Mouse (Mus musculus): ENCODE measurements around the gene 4930550C14Rik.

The 4930550C14Rik gene

DNA sequence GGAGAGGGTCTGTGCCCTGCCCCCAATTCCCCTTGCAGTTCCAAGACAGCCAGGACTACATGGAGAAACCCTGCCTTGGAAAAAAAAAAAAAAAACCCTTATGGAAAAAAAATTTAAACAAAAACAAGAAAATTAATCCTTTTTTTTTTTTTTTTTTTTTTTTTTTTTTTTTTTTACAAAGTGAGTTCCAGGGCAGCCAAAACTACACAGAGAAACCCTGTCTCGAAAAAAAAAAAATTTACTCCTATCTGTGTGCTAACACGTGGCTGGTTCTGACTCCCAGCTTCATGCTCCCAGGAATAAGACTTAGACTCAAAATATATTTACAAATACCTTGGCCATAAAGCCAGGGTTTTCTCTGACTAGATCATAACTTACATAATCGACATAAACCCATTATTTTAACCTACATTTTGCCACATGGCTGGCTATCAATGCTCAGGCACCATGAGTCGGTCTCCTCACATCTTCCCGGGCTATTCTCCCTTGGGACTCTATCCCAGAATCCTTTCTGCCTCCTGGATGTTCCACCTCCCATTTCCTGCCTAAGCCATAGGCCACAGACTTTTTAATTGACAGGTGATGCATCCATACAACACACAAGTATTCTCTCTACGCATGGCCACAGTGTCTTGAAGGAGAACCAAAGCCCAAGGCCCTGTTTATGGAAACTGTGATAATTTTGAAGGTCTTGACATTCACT lies 2.1 kb downstream of the 4930550C14Rik start:
- peak; percentile 10 for DNase-seq (ENCODE audit: low read depth, low spot score)

DNA sequence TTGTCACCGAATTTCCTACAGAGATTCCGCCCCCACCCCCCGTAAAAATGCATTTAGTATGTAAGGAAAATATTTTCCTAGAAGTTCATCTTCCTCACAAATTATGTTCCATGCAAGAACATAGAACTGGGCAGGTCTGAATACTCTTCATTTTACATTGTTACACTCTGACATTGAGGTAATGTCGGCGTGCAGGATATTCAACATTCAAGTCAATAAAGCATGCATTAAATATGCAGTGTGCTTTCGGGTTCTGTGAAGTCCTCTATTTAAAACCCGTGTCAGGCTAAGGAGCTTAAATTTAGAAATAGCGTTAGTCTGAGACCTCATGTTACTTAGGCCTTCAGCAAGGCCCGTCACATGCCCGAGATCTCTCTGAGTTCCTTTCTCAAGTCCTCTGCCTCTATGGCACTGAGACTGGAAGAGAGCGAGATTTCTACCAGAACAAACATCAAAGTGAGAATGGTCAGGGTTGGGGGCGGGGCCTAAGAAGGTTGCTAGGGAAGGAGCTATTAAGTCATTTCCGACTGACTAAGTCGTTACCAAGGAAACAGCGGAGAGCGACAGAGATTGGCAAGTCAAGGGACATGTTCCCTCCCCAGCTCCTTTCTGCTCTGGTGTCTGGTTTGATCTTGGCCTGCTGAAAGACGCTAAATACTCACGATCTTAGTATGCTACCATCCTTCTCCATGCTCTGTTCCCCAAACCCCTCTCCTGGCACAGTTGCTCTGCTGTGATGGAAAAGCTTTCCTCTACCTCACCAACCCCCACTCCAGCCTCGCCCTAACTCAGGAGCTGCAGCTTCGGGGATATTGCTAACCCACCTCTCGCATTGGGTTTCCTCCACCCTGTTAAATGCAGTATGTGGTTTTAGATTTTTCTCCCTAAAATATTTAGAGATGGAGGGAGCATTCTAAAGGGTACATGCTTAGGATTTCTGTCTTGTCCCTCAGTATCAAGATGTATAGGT lies 2.9 kb downstream of the 4930550C14Rik start:
- peak; percentile 94 for DNase-seq (ENCODE audit: low read depth, low spot score)

DNA sequence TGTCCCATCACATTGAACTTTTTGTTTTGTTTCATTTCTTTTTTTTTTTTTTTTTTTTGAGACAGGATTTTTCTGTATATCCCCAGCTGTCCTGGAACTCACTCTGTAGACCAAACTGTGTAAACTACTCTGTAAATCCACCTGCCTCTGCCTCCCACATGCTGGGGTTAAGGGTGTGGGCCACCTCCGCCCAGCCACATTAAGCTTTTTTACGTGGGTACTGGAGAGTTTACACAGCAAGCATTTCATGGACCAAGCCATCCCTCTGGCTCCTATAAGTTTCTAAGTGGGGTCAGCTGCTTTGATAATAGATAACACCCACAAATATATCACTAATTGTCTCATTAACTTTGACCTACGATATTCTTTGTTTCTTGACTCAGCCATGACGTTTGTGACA lies 6.4 kb downstream of the 4930550C14Rik start:
- DNase-seq (ENCODE audit: low read depth, low spot score), result no peak

DNA sequence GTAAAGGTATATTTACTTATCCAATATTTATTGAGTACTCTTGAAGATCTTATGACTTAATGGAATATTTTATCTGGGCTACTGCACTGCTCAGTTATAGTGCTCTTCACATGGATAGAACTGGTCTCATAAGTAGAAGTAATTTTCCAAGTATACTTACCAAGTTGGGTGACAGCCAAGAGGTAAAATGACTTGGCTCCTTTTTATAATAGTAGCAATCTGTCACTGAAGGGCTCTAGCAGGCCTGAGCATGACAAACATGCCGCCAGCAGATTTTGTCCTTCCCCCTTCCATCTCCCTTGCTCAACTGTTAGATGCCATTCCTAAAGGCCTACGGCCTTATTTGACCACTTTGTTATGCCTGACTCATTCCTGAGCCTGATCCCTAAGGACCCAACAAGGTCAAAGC lies 6.8 kb downstream of the 4930550C14Rik start:
- no peak for DNase-seq (ENCODE audit: low read depth, low spot score)

DNA sequence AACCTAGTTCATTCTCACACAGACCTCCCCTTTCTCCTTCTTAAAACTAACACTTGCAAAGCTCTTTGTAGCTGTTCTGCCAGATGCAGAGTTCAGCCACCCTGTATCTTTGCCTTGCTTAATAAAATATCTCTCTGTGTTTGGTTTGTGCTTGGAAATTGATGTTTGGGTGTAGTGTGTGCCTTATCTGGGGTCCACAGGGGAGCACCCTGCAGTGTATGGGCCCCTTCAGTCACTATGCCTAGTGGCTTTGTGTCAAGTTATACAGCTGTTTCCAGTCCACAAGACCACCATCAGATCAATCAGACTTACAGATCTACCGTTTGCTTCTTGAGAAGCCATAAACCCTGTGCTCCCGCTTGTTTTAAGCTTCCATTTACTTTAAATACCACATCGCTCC lies 7.3 kb downstream of the 4930550C14Rik start:
- DNase-seq (ENCODE audit: low read depth, low spot score), result no peak

DNA sequence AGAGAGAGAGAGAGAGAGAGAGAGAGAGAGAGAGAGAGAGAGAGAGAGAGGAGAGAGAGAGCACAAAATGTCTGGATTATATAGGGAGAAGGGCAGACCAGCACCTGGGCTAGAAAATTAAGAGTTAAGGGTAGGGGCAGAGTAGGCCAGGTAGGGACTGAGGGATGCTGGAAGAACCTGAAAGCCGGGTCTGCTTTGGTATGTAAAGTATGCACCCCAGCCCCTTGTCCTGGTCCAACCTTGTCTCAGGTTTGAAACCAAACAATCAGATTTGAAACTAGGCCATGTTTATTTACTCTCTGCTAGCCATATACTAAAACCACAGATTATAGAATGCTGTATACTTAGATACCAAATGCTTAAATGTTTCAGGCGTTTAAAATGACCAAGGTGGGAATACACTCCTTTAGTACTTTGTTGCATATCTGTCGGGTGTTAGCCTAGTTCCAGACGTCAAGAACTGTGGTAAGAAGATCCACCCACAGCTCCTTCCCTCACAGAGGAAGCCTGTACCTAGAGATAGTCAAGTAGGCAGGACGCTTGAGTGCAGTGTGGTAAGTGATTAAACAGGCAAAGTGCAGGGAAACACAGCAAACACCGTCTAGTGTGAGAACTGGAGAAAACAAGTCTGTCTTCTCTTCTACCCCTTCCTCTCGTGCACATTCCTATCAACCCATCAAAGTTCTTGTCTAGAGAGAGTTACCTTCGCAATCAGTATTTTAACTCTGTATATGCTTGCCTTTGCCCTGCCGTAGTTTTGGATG lies 20.2 kb downstream of the 4930550C14Rik start:
- no peak for DNase-seq (ENCODE audit: low read depth, low spot score)

DNA sequence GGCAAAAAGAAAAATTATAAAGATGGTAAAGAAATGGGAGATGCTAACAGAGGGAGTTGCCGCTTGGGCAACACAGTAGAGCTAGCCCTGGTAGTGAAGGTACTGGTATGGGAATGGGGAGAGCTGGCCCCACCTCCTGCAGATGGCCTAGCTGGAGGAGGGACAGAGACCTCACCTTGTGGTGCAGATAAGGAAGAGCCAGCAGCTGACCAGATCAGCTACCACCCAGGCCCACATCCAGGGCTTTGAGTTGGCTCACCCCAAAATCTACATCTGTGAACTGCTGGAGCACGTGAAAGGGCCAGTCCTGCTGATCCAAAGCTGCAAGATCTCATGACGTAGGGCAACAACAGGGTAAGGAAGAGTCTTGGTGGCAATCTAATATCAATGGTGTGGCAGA lies 24.6 kb downstream of the 4930550C14Rik start:
- no peak for DNase-seq (ENCODE audit: low read depth, low spot score)

- no peak for DNase-seq (ENCODE audit: low read depth, low spot score)
Observed at GRCm38 (mm10) chr9:53427638-53428037, 25.5 kb downstream of the 4930550C14Rik start.

- no peak for DNase-seq (ENCODE audit: low read depth, low spot score)
Observed at GRCm38 (mm10) chr9:53435830-53436570, 33.9 kb downstream of the 4930550C14Rik start.

DNA sequence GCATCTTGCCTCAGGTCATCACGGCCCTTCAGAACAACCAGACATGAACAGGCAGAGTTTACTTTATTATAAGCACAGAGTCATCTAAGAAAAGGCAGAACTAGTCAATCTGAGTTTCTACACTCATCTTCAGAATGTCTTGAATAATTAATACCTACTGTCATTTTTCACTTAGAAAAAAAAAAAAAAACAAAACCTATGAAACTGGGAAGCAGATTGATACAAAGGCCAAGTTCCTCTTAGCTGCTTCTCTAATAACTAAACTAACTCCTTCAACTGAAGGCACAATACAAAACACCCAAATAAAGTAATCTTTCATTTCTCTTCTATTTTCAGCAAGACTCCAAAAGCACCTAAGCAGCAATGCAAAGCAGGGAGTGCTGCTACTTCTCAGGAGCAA lies 48.5 kb downstream of the 4930550C14Rik start:
- no peak for DNase-seq (ENCODE audit: low read depth, low spot score)

GRCm38 (mm10) chr9:53452038-53452437 lies 49.9 kb downstream of the 4930550C14Rik start:
- DNase-seq (ENCODE audit: low read depth, low spot score), result no peak

GRCm38 (mm10) chr9:53472806-53473518 lies 70.8 kb downstream of the 4930550C14Rik start:
- no peak for DNase-seq (ENCODE audit: low read depth, low spot score)

Measured in CD4-positive, CD25-positive, alpha-beta regulatory T cell, adult 2 months (primary cell).